Mouse (Mus musculus) olfactory bulb, adult 2 months (tissue): ENCODE measurements at regions not wholly inside any gene's neighbourhood (a gene's known extent, or its start where the extent isn't known, plus 50 kb on each side); places are given as distances from the start of the nearest gene placed in this dataset.

Experiments
- CTCF ChIP-seq: fragments of 200-500 bp; IDR thresholded peaks from 2 replicates; pipeline ENCODE4 v1.5.1; 2012; ENCODE audit warnings: low read depth, mild to moderate bottlenecking, low read length, moderate library complexity; ENCODE audit not compliant: insufficient read depth
- POLR2A ChIP-seq: fragments of 200-500 bp; IDR thresholded peaks from 2 replicates; pipeline ENCODE4 v1.6.1; 2012; ENCODE audit warnings: mild to moderate bottlenecking, low read depth, low read length, moderate library complexity; ENCODE audit not compliant: insufficient read depth

GRCm38 (mm10) chr16:39672096-39672985 is 311.8 kb upstream of the Lsamp start:
- TF ChIP-seq POLR2A: no peak
- TF ChIP-seq CTCF: no peak
